Mouse (Mus musculus) frontal cortex, postnatal 14 days (tissue): Measurements from ENCODE around the gene Igsf9.
A peak's percentile ranks its signal among the peaks of the same experiment; 100 is the strongest.

Experiments
- DNase-seq, 2 experiments: peaks; one replicate each; pipeline ENCODE4 v3.0.0; 2022; ENCODE audit warnings: low spot score in 2 of 2

Igsf9 gene

DNA sequence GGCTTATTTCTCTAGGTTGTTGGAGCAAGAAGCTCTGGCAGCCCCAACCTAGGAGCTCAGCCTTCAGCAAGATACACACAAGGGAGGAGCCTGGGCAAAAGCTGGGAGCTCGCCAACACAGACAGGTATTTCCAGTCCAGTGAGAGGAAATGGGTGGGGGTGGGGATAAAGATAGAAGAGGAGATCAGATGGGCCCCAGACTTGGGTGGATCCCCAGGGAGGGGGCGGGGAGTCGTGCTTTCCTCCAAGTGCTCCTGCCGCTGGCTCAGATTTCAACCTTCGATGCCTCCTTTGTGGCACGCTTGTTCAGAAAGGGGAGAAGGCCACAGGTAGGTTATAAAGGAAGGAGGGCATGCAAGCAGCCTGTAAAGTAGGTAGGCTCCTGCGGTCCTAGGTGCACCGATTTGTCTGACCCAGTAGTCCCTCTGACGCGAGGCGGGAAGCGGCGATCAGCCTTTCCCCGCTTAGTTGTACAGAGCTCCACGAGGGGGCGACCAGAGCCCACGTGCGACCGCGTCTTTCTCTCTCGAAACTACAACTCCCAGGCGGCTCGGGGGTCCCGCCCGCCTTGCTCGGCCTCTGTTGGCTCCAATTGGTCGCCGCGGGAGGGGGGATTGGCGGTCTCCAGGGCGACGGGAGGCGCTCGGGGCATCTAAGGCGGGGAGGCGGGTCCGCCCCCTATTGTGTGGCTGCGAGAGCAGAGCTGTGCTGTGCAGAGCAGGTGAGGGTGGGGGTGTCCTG lies at the start of gene Igsf9:
Gene Igsf9, plus strand, starts transcription at position 249 of the 741 bp plus-strand sequence.
- peak; percentile 91 to 93 for DNase-seq

DNA sequence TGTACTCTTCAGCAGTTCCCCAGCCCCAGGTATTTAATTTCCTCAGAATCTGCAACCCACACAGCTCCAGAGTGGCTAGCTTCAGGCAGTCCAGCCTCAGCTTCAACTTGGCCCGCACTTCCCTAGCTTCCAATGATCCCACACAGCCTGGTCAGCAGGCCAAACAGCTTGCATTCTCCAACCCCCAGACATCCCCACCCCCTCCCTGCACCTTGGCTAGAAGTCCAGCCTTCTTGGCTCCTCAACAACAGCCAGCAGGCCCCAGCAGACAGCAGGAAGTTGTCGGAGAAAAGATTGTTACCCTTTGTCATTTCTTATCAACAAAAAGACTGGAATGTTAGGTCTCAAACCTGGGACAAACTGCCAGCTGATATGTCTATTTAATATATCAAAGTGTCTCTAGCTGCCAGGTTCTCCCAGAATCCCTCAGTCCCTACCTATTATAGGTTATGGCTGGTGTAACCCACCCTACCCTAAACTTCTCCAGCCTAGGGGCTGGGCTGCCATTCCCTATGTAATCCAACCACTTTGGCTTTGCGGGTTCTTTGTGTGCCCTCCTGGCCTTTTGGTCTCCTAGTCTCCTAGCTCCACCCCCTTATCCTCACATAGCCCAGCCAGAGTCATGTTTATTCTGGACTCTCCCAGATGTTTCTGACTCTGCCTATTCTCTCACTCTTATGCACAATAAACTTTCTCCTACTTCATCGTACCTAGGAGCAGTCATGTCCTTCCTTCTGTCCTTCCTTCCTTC lies 49.6 kb upstream of the Igsf9 start:
- no peak for DNase-seq

DNA sequence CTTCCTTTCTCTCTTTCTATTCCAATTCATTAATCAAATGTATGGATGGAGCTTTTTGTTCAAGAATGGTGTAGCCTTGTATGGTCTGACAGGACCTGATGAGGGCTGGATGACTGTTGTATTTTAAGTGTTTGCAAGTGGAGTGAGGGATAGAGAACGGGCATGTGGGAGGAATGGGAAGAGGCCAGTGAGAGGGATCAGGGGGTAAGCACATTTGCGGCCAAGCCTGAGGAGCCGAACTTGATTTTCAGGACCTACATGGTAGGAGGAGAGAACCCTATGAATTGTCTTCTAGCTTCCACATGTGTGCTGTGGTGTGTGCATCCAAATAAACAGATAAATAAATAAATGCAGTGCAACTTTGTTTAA lies 49.0 kb upstream of the Igsf9 start:
- no peak for DNase-seq

DNA sequence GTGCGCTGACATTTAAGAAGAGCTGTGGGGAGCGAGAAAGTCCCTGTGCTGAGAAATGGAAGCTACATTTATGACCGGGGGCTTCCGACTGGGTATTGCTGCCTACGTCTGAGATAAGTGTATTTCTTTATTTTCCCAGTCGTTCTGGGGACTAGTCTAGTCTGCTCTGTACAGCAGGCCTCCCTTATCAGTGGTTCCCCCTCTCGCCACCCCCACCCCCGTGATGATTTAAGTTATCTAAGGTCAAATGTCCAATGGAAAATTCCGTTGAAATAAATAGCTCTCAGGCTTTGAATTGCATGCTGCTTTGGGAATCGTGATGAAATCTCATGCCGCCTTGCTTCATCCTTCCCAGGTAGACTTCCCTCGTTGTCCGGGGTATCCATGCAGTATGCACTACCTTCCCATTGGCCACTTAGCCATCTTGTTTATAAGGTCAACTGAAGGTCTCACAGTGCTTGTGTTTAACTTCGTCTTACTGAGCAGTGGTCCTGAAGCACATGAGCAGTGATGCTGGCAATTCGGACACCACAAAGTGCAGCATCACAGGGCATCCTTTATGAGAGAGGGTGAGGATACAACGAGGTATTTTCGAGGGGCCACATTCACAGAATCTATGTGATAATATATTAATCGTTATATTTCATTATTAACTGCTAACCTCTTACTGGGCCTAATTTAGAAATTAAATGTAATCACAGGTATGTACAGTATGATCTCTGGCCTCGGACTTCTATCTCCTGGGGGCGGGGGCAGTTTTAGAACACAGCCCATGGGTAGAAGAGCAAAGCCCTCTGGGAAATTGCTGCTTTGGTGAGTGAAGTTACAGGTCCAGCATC lies 48.4 kb upstream of the Igsf9 start:
- no peak for DNase-seq

DNA sequence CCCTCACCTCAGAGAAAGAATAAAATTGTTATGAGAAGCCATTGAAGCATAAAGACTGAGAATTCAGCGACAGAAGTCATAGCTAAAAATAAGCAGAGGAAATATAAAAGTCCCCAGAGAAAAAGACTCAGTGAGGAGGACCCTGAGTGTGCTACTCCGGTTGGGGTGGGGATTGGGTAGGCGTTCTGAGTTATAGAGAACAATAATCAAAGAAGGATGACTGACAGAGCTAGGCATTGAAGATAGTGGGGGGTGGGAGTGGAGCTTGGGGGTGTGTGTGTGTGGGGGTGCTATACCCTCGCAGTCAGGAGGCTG lies 47.8 kb upstream of the Igsf9 start:
- no peak for DNase-seq

DNA sequence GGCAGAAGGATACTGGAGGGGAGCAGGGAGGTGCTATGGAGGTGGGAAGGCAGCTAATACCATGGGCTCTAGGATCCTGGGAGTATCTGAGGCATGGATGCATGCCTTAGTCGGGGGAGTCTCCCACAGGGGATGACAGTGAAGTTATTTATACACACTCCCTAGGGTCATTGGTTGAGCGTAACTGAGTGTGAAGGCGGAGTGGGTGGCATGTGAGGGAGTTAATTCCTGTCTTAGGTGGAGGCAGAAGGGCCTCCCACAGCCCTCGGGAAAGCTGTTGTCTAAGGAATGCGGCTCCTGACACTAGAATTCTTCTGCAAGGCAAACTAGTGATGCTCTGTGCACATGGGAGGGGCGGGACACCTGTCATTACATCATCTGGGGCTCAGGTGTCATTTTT lies 44.8 kb upstream of the Igsf9 start:
- no peak for DNase-seq

DNA sequence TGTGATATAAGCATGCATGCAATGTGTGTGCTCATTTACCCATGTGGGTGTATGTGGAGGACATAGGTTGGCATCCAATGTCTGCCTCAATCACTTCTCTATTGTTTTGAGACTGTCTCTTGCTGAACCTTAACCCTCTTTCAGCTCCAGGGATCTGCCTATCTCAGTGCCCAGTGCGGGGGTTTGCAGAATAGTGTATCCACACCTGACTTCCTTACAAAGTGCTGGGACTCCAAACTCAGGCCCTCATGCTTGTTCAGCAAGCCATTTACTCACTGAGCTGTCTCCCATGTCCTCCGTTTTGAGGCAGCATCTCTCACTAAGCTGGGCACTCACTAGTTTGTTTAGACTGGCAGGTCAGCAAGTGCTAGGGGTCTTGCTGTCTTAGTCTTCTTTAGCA lies 43.0 kb upstream of the Igsf9 start:
- DNase-seq, result no peak

DNA sequence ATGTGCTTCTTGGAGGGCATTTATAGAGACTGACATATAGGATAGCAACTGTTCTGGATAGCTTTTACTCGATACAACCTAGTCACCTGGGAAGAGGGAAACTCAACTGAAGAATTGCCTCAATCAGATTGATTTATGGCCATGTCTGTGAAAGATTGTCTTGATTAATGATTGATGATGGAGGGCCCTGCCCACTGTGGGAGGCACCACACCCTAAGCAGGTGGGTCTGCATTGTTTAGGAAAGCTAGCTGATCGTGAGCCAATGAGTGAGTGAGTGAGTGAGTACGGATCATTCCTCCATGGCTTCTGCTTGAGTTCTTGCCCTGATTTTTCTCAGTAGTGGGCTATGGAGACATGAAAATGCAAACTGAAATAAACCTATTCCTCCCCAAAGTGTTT lies 41.1 kb upstream of the Igsf9 start:
- DNase-seq, result no peak

DNA sequence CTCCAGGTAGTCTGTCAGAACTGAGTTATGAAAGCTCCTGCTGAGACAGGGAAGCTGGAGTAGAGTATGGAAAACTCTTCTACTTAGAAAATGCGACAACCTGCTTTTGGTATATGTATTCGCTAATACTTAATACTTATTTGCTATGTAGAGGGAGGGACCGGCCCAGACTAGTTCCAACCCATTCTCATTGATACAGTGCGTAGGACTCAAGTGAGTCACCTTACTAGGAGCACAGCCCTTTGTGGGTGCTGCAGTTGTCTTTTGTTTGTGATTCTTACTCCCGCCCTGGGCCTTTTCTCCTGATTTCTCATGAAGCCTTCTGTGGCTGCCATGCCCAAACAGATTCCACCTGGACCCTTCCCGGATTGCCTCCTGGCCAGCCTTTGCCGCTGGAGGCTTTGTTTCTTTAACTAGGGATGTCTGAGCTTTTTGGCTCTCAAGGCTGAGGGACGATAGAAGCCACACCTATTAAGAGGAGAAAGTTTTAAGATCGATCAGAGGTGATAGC lies 39.6 kb upstream of the Igsf9 start:
- DNase-seq, result no peak

DNA sequence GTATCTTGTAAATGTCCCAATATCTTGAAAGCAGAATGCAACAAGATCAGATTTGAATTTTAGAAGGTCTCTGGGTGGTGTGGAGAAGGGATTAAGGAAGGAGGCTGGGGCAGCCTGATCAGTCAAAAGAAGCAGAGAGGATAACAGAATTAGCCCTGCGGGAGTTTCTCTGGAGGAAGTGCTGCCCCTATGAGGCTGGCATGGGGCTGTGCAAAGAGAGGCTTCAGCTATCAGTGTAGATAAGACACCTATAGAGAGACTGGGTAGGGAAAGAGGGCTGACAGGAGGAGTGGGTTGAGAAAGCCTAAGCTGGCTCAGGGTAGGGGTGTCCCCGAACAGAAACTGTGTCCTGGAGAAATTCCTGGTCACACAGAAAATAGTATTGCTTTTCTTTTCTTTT lies 31.4 kb upstream of the Igsf9 start:
- DNase-seq, result no peak

DNA sequence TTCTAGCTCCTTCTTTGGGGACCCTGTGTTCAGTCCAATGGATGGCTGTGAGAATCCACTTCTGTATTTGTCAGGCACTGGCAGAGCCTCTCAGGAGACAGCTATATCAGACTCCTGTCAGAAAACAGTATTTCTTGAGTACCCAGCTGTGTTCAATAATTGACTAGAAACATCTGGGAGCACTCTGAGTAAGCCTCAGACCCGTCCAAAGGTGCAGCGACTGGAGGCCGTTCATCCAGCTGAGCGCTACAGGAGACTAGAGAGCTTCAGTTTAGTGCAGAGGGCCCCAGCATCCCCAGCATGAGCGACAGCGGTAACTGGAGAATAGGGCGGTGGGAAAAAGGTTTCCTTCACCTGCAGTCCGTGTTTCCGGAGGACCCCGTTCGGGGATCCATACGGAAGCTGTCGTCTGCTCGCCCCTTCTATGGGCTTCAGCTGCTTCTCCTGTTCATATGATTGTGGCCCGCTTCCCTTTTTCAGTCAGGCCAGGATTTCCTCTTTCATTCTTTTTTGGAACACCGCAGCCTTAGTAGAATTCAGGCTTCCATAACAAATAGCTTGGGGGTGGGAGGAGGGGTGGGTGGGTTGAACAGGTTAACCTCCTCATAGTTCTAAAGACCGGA lies 30.6 kb upstream of the Igsf9 start:
- DNase-seq, result no peak

DNA sequence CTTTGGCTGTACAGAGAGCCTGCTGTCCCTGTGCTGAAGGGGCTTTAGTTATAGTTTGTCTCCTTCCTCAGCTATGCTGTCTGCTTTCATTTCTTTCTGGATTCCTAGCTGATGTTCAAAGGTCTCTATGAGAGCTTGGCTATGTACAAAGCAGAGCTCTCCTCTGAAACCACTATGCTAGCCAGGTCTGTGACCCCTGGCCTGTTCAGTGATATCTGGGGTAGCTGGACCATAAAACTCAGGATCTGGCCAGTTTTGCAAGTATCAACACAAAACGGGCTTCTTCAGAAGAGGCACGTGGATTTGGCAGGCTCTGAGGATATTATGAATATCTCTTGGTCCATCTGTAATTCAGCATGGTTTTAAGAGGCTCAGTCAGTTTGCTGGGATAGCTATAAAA lies 28.7 kb upstream of the Igsf9 start:
- DNase-seq, result no peak

DNA sequence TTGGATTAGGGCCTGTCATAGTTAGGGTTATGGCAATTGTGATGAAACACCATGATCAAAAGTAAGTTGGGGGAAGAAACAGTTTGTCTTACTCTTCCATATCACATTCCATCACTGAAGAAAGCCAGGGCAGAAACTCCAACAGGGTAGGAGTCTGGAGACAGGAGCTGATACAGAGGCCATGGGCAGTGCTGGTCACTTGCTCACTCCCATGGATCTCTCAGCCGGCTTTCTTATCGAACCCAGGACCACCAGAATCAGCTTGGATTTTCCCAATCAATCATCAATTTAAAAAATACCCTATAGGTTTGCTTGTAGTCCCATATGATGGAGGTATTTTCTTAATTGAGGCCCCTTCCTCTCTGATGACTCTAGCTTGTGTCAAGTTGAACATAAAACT lies 27.8 kb upstream of the Igsf9 start:
- no peak for DNase-seq

DNA sequence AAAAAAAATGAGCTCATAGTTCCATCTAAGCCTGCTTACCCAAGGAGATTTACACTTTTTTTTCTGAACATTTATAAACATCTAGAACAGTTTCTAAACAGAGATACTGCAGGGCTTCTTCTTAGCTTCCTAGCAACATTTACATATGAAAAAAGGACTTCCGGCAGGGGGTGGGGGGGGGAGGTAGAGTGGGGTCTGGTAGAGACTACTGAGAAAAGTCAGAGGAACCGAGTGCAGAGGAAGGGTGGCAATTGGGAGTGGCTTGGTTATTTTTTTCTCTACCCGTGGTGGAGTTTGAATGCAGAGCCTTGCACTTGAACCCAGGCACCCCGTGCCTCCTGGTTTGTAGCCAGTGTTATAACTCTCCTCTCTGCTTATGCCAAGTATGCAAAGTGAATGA lies 26.2 kb upstream of the Igsf9 start:
- no peak for DNase-seq

DNA sequence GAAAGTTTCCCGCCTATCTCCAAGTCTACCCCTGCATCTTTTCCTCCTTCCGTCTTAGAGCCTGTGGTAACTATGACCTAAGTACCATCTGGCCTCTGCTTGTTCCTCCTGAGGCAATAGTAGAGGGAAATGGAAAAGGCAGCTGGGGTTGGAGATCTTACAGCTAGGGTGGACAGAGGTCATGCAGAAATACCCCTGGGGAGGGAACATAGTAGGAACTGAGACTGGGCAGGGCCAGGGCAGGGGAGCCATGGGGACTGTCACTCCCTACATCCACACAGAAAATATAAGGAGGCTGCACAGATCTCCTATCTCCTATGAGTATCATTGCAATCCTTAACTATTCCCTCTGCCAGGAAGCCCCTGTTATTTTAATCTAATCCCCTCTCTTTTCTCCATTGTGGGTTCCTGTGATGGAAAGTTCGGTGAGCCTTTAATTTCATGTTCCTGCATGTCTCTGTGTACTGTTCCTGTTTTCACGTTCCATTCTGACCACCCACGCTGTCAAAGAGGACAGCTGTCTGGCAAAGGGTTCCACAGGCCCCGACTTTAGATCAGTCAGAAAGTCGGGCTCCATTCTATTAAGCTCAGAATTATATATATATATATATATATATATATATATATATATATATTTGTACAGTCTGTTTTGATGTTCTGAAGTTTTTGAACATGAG lies 25.4 kb upstream of the Igsf9 start:
- no peak for DNase-seq

DNA sequence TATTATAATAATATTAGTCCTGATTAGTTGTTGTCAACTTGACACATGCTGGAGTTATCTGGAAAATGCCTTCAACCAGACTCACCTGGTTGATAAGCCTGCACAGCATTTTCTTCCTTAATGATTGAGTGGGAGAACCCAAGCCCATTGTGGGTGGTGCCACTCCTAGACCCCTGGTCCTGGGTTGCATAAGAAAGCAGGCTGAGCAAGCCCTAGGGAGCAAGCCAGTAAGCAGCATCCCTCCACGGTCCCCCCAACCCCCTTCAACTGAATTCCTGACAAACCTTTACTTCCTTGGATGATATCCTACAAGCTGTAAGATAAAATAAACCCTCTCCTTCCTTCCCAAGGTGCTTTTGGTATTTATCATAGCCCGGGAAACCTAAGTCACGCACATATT lies 24.4 kb upstream of the Igsf9 start:
- DNase-seq, result no peak

DNA sequence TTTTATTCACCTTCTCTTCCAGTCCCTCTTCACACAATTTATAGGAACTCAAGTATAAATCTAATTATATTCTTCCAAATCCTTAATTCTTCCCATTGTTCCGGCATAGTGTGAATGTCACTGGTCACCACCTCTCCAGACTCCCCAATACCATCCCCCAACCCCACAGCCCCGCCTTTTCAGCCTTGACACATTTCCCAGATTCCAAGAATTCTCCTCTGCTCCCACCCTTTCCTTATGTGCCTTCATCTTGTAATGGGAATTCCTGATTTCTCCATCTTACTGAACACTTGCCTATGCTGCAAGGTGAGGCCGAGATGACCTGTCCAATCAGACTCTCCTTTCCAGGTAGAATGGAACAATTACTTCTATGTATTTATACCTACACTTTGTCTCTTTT lies 23.5 kb upstream of the Igsf9 start:
- DNase-seq, result no peak

DNA sequence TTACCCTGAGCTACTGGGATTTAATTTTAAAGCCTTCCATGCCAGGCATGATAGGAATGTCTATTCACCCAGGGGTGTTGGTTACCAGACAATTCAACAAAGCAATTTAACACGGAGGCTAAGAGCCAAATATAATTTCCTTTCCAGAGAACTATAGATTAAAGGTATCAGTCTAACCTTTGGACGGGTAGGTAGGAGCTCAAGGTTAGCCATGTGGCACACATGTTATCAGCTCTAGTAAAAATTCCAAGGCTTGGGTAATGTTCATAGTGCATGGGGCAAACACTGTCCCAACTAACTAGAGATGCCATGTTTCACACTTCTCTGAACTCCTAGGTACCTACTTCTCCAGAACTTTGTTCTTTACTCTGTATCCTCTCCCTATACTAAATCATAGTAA lies 20.0 kb upstream of the Igsf9 start:
- DNase-seq, result no peak

DNA sequence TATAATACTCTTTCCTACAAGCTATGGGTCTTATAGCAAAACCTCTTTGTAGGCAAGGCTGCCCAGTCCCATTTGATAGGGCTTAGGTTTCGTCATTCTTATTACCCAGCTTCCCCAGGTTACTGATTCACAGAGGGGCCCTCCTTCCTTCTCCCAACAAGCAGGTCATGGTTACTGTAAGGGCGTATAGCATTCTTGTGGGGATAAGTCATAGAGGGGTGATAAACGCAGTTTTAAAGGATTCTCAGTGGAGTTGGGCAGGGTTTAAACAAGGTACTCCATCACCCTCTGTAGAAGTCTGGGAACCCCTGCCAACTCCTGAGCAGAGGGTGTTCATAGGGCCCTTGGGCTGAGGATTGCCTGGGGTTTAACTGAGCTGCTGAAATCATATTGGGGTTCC lies 19.1 kb upstream of the Igsf9 start:
- no peak for DNase-seq

DNA sequence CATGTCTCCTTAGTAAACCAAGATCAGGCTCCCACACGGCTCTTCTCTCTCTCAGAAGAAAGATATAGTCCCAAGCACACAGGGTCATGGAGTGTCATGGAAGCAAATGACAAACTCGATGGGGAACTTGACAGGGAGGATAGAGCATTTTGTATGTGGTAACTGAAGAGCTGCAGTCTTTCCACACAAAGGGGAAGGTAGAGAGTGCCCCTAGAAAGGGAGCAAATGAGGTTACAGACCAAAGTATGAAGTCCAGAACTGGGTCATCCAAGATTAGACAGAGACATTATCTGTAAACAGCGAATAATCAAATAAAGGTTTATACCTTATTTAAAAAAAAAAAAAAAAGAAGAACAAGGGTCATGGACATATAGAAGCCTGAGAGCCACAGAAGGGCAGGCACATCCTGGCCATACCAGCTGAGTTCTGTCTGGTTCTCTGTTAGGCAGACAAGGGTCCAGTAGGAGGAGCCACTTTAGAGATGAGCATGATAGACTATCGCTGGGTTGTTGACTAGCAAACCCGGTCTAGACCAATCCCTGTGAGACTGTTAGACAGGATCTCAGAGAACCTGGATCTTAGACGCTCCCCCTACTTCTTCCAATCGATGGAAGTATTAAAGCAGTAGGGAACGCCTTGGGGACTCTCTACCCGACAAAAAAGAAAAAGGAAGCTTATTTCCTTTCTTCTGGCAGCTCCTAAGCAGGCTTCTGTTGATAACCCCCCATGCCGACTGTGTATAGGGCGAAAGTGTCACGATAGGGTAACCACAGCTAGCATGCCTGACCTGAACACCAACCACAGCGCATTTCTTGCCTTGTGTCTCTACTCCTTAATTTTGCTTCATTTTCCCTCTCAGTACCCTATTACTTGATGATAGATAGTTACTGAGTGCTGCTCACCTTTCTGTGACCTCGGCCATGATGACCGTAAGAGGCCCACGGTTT lies 17.9 kb upstream of the Igsf9 start:
- DNase-seq, result no peak
